13 mouse cellular contexts compared by ENCODE assay signal in genomic region chr2:30058418-30058817, GRCm38 (mm10).
"Had no signal": no experiment of that assay in that cellular context is flagged by ENCODE, and none has a peak within 500 bp of the region (broad histone marks: within the 10 kb centered on the region; RNA-seq: fewer than 3 reads in every experiment).

No protein-coding gene starts in this region.

- H3K27ac ChIP-seq: kidney, embryonic 15.5 days; limb, embryonic 13.5 days; liver, embryonic 14.5 days; midbrain, embryonic 15.5 days; neural tube, embryonic 15.5 days had no signal

- H3K9me3 ChIP-seq: kidney, embryonic 15.5 days; limb, embryonic 13.5 days; midbrain, embryonic 15.5 days; neural tube, embryonic 15.5 days had no signal

- H3K36me3 ChIP-seq: kidney, embryonic 15.5 days; limb, embryonic 13.5 days; midbrain, embryonic 15.5 days; neural tube, embryonic 15.5 days had no signal

- DNase-seq: kidney, postnatal 14 days; left cerebral cortex, postnatal 4 days; lung, adult 2 months; lung, postnatal 36 days; right cerebral cortex, postnatal 4 days; spleen, adult 18-20 months; thymus, postnatal 36 days had no signal

- H3K4me3 ChIP-seq: kidney, embryonic 15.5 days; limb, embryonic 13.5 days; midbrain, embryonic 15.5 days; neural tube, embryonic 15.5 days had no signal

- H3K4me2 ChIP-seq: kidney, embryonic 15.5 days; limb, embryonic 13.5 days; midbrain, embryonic 15.5 days; neural tube, embryonic 15.5 days had no signal

- ATAC-seq: lung, postnatal 0 days; midbrain, embryonic 15.5 days had no signal

- H3K27me3 ChIP-seq: kidney, embryonic 15.5 days; limb, embryonic 13.5 days; midbrain, embryonic 15.5 days; neural tube, embryonic 15.5 days had no signal

- H3K9ac ChIP-seq: kidney, embryonic 15.5 days; limb, embryonic 13.5 days; liver, embryonic 14.5 days; midbrain, embryonic 15.5 days; neural tube, embryonic 15.5 days had no signal
